Mouse (Mus musculus): ENCODE results near the gene Ppp1cb.

The Ppp1cb gene

DNA sequence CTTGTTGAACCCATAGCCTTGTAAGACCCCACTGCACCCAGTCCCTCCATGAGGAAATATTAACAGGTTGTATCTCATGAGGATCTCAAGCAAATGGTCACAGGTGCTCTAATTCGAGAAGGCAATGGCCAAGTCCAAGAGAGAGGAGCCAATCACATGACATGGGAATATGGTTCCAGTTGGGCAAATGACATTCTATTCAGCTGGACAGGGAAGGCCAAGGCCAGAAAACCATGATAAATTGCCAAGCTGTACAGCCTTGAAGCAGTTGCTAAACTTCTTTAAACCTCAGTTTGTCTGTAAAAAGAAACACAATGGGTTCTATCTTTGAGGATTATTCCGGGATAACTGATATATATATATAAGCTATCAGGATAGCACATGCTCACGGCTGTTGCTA lies 14.7 kb upstream of the Ppp1cb start:
- WGBS: 96% methylated on average over 3 of the region's 3 CpGs

DNA sequence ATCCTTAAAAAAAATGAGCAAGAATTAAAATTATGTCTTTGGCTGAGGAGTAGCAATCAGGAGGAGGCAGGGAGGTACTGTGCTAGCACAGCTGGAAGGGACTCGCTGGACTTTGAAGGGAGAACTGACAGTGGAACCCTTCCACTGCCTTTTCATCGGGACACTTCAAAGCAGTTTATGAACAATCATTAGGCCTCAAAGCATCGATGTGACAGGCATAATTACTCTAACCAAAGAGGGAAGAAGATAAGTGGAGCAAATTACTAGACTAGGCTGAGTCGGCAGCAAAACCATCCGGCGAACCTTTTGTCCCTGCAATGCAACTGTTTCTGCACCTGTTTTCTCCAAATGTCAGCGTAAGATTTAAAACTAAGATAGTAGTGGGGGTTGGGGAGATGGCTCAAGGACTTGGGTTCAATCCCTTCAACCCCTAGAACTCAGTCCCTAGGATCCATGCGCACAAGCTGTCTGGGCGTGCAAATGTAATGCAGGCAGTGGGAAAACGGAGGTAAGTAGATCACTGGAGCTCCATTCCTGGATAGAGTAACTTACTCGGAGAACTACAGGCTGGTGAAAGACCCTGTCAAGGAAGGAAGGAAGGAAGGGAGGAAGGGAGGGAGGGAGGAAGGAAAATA lies 13.2 kb upstream of the Ppp1cb start:
- 58% methylated on average over 11 of the region's 11 CpGs for WGBS

DNA sequence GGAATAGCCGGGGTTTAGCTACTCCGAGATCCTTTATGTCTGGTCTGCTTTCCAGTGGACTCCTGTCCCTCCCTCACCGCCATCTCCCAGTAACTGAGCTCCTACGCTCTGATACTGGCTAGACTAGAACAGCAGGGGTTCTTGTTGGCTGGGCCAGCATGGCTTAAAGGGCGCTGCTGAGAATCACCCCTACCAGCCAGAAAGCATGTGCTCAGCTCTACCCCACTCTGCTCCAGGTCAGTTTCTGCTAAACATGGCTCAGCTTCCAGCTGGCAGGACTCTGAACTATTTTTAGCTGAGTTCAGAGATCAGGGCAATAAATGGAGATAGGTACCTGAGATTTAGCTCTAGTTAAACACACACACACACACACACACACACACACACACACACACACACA lies 12.2 kb upstream of the Ppp1cb start:
- WGBS: 78% methylated on average over 5 of the region's 5 CpGs

DNA sequence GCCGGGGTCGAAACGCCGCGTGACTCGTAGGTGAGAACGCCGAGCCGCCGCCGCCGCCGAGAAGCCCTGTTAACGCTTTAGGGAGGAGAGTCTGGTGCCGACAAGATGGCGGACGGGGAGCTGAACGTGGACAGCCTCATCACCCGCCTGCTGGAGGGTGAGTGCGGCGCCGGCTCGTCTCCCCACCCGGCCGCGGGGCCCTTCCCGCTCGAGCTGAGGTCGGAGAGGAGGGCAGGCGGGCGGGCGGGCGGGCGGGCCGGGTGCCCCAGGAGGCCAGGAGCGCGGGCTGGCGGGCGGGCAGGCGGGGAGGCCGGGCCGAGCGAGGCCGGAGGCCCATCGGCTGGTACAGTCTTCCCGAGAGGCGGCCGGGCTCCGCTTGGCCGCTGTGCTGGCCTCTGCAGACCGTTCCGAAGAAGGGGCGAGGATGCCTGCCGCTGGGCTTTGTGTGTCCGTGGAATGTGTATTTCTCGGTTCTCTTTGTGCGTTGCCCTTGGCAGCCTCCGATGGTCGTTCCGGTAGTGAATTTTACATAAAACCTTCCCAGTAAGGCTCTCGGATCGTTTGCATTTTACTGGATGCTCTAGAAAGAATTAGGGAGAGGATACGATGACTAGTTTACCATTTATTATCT lies 723 bp downstream of the Ppp1cb start:
- under 1% methylated on average over 52 of the region's 63 CpGs for WGBS

DNA sequence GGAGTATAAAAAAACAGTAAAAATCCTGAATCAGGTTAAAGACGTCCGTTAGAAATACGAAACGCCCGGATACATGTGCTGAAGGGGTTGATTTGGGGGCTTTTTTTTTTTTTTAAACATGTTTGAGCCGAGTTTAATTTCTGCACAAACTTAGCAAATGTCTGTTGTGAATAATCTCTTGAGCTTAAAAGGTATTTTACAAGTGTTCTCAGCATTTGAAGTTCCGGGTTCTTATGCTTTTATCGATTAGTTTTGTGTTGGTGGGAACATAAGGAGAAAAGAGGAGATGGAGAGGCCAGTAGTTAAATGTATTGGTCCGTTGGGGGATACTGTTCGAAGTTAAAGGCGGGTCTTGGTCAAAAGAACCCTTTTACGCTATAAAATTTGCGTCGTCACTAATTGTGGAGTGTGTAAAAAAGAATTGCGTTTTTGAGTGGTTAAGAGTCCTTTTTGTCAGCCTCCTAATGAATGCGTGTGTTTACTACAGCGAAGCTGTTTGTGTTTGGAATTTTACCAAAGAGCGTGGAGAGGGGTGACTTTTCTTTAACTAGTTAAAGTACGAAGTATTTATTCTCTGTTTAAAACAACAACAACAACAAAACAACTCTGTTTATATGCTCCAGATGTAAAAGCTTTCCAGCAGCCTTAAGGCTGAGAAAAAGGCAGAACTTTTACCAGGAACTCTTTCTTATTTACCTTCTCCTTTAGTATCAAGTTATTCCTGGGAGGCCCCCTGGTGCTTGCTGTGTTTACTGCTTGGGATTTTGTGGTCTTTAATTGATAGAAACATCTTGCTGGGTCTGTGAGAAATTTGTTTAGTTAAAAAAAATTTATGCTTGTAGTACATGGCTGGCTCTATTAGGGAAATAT lies 1.5 kb downstream of the Ppp1cb start:
- under 1% methylated on average over 19 of the region's 19 CpGs for WGBS

DNA sequence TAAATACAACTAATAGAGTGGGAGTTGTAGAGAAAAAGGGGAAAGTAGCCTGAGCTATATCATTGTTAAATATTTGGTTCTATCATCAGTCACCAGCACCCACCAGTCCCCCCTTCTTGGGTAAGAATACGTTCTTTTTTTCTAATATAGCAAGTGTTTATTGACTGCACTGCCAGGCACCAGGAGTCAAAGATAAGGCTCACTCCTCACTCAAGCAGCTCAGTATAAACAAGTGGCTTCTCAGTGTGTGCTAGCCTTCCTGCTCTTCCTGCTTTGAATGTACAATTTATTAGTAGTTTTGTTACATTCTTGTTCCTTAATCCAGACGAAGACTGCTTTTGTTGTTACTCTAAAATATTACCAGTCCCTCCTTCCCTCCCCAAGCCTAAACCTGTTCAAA lies 2.3 kb downstream of the Ppp1cb start:
- 11% methylated on average over 2 of the region's 2 CpGs for WGBS

DNA sequence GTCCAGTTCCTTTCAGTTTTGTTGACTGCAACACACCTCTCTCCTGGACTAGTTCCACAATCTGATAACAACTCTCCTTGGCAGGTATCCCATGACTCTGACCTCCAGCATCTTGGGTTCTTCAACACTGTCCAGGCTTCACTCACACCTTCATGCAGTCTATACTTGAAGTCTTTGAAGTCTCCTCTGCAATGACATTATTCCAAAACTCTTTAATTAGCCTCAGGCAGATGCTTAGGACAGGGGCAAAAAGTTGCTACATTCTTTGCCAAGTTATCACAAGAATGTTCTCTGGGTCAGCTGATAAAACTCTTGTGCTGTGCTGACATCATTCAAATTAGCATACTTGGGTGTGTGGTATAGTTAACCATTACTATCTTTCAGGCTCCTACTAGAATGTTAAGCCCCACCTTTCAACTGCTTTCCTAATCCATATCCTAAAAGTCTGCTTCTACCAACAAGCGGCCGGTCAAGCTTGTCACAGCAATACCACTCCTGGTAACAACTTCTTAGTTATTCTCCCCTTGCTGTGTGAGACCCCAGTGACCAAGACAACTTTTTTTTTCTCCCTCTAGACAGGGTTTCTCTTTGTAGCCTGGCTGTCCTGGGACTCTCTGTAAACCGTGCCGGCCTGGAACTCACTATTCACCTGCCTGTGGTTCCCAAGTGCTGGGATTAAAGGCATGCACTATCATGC lies 13.8 kb downstream of the Ppp1cb start:
- 84% methylated on average over 4 of the region's 4 CpGs for WGBS

DNA sequence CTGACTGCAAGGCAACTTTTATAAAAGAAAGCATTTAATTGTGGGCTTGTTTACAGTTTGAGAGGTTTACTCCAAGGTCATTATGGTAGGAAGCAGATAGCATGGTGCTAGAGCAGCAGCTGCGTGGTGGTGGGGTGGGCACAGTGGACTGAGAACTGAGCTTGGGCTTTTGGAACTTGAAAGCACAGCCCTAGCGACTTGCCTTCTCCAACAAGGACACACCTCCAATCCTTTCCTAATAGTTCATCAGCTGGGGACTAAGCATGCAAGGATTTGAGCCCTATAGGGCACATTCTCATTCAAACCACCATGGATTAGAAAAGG lies 14.3 kb downstream of the Ppp1cb start:
- 76% methylated on average over 2 of the region's 2 CpGs for WGBS

DNA sequence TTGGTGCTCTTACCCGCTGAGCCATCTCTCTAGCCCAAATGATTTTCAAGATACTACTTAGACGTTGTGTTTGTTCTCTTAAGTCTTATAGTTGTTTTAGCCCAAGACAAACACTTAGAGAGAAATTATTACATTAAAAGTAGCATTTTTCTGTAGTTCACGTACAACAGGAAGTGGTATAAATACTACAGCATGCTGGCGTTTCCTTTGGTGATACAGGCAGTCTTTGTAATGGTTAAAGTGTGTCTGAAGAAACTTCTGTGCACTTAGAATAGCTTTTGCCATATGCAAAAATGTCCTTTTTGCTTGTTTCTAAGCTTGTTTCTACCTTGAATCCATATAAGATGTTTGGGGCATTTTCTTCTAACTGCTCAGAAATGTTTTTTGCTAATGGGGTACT lies 20.3 kb downstream of the Ppp1cb start:
- WGBS: 73% methylated on average over 4 of the region's 4 CpGs

DNA sequence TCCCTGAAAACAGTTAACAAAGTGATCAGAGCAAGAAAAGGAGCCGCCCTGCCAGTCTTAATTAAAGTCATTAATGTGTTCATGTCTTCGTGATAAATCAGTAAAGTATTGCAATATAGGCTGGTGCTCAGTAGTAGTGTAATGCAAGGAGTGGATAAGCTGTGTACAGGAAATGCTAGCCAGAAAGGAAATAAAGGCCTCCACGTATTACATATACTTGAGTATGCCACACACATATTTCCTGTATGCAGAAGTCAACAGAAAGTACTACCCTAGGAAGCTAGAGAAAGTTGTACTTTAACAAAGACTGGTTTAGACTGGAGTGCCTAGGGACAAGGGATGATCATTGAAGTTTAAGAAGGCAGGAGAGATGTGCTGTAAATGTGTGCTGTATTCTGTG lies 26.8 kb downstream of the Ppp1cb start:
- WGBS: 79% methylated on average over 3 of the region's 3 CpGs

DNA sequence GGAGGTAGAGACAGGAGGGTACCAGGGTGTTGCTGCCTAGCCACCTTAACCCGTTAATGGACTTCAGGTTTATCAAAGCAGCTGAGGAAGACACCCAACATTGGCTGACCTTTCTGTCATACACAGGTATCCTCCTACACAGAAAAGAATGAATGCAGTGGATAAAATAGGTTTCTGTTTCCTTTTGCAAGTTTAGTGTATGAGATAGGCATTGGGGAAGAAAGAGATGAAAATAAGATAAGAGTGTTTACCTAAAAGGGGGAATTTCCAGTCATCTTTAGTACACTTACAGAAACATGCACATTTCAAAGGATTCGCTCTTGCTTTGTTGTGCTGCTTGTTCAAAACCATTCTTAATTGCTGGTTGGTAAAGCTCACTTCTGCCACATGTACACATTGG lies 29.4 kb downstream of the Ppp1cb start:
- WGBS: 78% methylated on average over 2 of the region's 2 CpGs

DNA sequence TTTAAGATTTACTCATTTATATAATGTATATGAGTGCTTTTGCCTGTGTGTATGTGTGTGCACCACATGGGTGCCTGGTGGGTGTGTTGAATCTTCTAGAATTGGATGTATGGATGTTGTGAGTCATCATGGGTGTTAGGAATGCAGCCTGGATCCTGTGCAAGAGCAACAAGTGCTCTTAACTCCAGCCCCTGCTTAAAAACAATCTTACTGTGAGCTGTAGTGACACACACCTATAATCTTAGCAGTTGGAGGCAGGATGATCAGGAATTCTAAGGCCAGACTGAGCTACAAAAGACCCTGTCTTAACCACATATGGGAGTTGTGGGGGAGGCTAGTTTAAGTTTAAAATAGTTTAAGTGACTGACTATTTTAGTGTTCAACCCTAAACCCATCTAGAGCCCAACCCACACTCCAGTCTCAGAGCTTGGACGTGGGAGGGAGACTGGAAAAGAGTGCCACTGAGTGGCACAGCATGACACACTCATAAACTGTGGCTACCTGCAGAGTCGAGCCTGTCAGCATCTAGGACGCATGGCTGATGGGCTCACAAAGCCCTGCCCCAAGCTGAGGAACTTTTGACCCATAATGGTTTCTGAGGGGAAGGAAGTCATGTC lies 35.5 kb downstream of the Ppp1cb start:
- WGBS: 41% methylated on average over 3 of the region's 3 CpGs

DNA sequence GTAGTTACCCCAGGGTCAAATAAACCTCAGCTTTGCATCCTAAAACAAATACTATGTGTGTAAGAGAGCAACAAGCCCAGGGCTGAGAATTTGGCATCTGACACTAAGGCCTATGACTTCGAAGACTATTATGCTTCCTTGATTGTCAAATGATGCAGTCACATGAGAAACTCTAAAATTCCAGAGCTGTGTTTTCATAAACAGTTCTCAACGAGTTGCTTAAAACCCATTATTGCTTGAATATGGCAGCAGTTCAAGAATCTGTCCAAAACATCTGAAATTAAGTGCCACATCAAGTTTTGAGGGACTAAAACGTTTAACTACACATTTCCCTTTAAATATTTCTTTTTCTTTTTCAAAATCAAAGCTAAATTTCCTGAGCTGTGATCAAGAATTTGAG lies 50.1 kb downstream of the Ppp1cb start:
- 49% methylated on average over 3 of the region's 3 CpGs for WGBS

DNA sequence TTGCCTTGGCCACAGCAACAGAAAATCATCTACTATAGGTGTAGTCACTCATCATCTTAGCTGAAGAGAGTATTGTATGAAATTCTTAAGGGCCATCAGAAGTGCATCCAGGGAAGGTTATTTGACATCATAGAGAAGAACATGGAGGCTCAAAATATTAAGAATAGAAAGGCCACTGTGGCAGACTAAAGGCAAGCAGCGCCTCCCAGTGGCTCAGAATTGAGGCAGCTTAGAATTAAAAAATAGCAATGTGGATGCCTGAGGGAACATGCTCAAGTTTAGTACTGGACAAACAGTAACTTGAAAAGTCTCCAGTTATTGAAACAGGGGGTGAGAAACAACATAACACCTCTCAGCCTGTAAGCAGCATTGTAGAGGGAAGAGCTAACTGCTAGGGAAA lies 61.7 kb downstream of the Ppp1cb start:
- WGBS: 46% methylated on average over 1 of the region's 1 CpGs

DNA sequence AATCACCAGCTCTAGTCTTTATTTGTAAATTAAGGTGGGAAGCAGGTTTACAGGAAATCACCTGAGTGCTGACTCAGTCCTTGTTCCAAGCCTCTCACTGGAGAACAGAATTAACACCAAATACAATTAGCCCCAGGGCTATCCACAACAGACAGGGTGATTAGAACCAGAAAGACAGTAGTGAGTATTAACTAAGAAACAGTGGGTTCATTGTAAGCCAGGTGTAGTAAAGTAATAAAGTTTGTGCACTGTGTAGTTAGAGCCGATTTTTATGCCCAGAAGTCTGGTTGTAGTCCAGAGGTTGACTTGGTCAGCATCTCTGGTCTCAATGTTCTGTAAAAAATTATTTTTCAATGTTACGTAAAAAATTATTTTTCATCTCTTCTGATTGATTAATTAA lies 90.8 kb downstream of the Ppp1cb start:
- WGBS: 89% methylated on average over 2 of the region's 2 CpGs

DNA sequence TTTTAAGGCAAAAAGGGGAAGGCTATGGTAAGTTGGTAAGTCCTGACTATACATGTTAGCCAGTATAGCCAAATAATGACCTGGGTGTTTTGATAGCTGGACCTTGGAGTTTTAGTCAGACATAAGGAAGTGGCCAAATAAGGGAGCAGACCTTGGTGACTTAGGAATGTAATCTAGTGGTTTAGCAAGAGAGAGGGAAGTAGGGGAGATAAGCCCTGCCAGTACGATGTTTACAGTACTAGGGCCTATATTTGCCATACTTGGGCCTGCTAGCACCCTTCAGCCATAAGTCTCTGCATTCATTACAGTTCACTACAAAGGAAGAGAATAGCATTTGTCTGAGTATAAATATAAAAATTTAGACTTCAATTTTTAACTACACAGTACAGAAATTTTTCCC lies 106.1 kb downstream of the Ppp1cb start:
- 85% methylated on average over 1 of the region's 1 CpGs for WGBS

Data from cerebral cortex, adult 2 months (tissue).